Mouse (Mus musculus) G1E-ER4 (cell line): ENCODE data around the gene Jpt1. TPM values are rescaled to one million over a fixed set of nuclear protein-coding genes. Genes with fewer than 3 reads are reported as not detected.

Experiments used
- GATA1 ChIP-seq: IDR thresholded peaks from one replicate; pipeline ENCODE4 v1.8.0; 2012; ENCODE audit warnings: low read length, inconsistent platforms
- polyA plus RNA-seq: library from polyadenylated mRNA; stranded (reverse); fragments of >175 nt; gene quantifications from 2 replicates; pipeline ENCODE4 v1.2.3, GENCODE M21; 2012

Jpt1 gene
- polyA plus RNA-seq, 1 experiment, result 306 TPM

- no peak for TF ChIP-seq GATA1
Measured at GRCm38 (mm10) chr11:115488551-115489104, 25.6 kb downstream of the Jpt1 start.

- no peak for TF ChIP-seq GATA1
Measured at GRCm38 (mm10) chr11:115485155-115485554, 29.0 kb downstream of the Jpt1 start.

GRCm38 (mm10) chr11:115483726-115484125 is 30.5 kb downstream of the Jpt1 start:
- no peak for TF ChIP-seq GATA1

- no peak for TF ChIP-seq GATA1
Measured at GRCm38 (mm10) chr11:115483278-115483677, 30.9 kb downstream of the Jpt1 start.

- no peak for TF ChIP-seq GATA1
Measured at GRCm38 (mm10) chr11:115481553-115482259, 32.5 kb downstream of the Jpt1 start.

GRCm38 (mm10) chr11:115478296-115478938 is 35.8 kb downstream of the Jpt1 start:
- no peak for TF ChIP-seq GATA1

GRCm38 (mm10) chr11:115475758-115476237 is 38.4 kb downstream of the Jpt1 start:
- TF ChIP-seq GATA1, result no peak

GRCm38 (mm10) chr11:115475025-115475757 is 39.0 kb downstream of the Jpt1 start, which contains the start of gene Armc7:
Armc7 (plus strand) TSS chr11:115475667.
- TF ChIP-seq GATA1, result no peak

- TF ChIP-seq GATA1, result no peak
Measured at GRCm38 (mm10) chr11:115473626-115474275, 40.4 kb downstream of the Jpt1 start.

- TF ChIP-seq GATA1, result no peak
Measured at GRCm38 (mm10) chr11:115472183-115472582, 42.0 kb downstream of the Jpt1 start.

- no peak for TF ChIP-seq GATA1
Measured at GRCm38 (mm10) chr11:115467217-115467618, 47.0 kb downstream of the Jpt1 start.

GRCm38 (mm10) chr11:115464851-115465250 is 49.3 kb downstream of the Jpt1 start:
- no peak for TF ChIP-seq GATA1

GRCm38 (mm10) chr11:115463397-115463796 is 50.8 kb downstream of the Jpt1 start:
- TF ChIP-seq GATA1, result no peak

- TF ChIP-seq GATA1, result no peak
Measured at GRCm38 (mm10) chr11:115462243-115462891, 51.8 kb downstream of the Jpt1 start, which contains the start of gene Slc16a5. Slc16a5 (plus strand) TSS chr11:115462474.

GRCm38 (mm10) chr11:115461846-115462242 is 52.3 kb downstream of the Jpt1 start:
- no peak for TF ChIP-seq GATA1

- no peak for TF ChIP-seq GATA1
Measured at GRCm38 (mm10) chr11:115460976-115461375, 53.2 kb downstream of the Jpt1 start.
